Mouse (Mus musculus) embryonic facial prominence, embryonic 10.5 days (tissue): Measurements from ENCODE around the gene Slc35e1. TPM values are rescaled to one million over a fixed set of nuclear protein-coding genes. Genes with fewer than 3 reads are reported as not detected.
A peak's percentile ranks its signal among the peaks of the same experiment; 100 is the strongest.

ENCODE experiments used
- DNase-seq: peaks from one replicate; pipeline ENCODE4 v3.0.0-alpha.2; 2017; ENCODE audit warnings: low spot score
- H3K27ac ChIP-seq: fragments of 300-500 bp; sonication (generic); replicated peaks from 2 replicates; pipeline ENCODE4 v1.5.1; 2016; ENCODE audit warnings: mild to moderate bottlenecking
- H3K27me3 ChIP-seq: fragments of 300-500 bp; sonication (generic); replicated peaks from 2 replicates; pipeline ENCODE4 v1.6.1; 2016; ENCODE audit warnings: low read depth, mild to moderate bottlenecking; ENCODE audit not compliant: poor library complexity, severe bottlenecking
- H3K36me3 ChIP-seq: fragments of 300-500 bp; sonication (generic); replicated peaks from 2 replicates; pipeline ENCODE4 v1.6.1; 2016; ENCODE audit warnings: mild to moderate bottlenecking, moderate library complexity
- H3K4me1 ChIP-seq: fragments of 300-500 bp; sonication (generic); 2 replicates; pipeline ENCODE4 v1.6.1; 2016
- H3K4me3 ChIP-seq: fragments of 300-500 bp; sonication (generic); 2 replicates; pipeline ENCODE4 v1.5.1; 2016; ENCODE audit warnings: mild to moderate bottlenecking, moderate library complexity
- H3K9me3 ChIP-seq: fragments of 300-500 bp; sonication (generic); 2 replicates; pipeline ENCODE4 v1.6.1; 2016; ENCODE audit warnings: mild to moderate bottlenecking
- WGBS: fragments of 180-500 bp; shearing (Covaris S2); methylation state at CpG from one replicate; pipeline ENCODE4 v1.1.7; 2016; 5-methylcytosine and 5-hydroxymethylcytosine counted together
- polyA plus RNA-seq: library from polyadenylated mRNA; unstranded; fragments of >200 nt; fragmentation: Nextera tagmentation; extraction: Ambion mirVana; gene quantifications from 2 replicates; pipeline ENCODE4 v1.2.1, GENCODE M21; 2016

Slc35e1 gene
- 20.2 and 22.8 TPM in 2 replicates for polyA plus RNA-seq

GRCm38 (mm10) chr8:72491680-72492621 is at the start of gene Slc35e1:
Slc35e1 (minus strand) TSS chr8:72492614.
- peak; percentile 59 for DNase-seq
- H3K9me3 ChIP-seq, result no peaks in the 10 kb centered on the region
- H3K4me3 ChIP-seq, result peak within 1 kb of the TSS; percentile 95
- H3K27me3 ChIP-seq, result no peaks in the 10 kb centered on the region
- peaks cover 34% of the 10 kb centered on the region for H3K4me1 ChIP-seq
- peaks cover 63% of the 10 kb centered on the region for H3K36me3 ChIP-seq
- H3K27ac ChIP-seq, result peak within 1 kb of the TSS; percentile 85
- 1% methylated on average over 98 of the region's 98 CpGs for WGBS

- DNase-seq, result no peak
- Histone ChIP-seq H3K27me3 (no peaks in the 10 kb centered on the region), H3K36me3 (peaks cover 49% of the 10 kb centered on the region), H3K27ac (no peak overlapping the region), H3K4me3 (no peak overlapping the region), H3K9me3 (no peaks in the 10 kb centered on the region), H3K4me1 (no peaks in the 10 kb centered on the region)
These were observed 46.8 kb upstream of the Slc35e1 start for GRCm38 (mm10) chr8:72539234-72539633.

DNA sequence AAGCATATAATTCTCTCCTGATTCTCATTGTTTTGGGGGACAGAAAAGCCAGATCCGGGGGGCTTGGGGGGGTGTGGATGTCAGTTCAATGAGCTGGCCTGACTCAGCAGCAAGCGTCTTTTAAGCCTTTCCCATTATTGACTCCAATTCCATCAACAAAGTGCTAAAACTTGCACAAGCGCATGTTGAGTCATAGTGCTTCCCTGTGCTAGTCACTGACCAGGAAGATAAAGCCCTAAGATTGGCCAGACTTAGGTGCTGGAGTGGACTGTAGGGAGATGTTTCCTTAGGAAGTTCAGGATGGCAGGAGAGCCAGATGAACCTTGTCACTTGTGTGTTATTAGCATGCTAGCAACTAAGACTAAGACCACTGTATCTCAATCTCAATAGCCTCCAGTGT is 42.5 kb upstream of the Slc35e1 start:
- no peak for DNase-seq
- H3K27me3 ChIP-seq, result no peaks in the 10 kb centered on the region
- no peaks in the 10 kb centered on the region for H3K9me3 ChIP-seq
- WGBS, result 95% methylated on average over 3 of the region's 3 CpGs
- no peaks in the 10 kb centered on the region for H3K4me1 ChIP-seq
- no peak overlapping the region for H3K27ac ChIP-seq
- H3K4me3 ChIP-seq, result no peak overlapping the region
- peaks cover 39% of the 10 kb centered on the region for H3K36me3 ChIP-seq

GRCm38 (mm10) chr8:72532103-72532502 is 39.7 kb upstream of the Slc35e1 start:
- H3K27ac ChIP-seq, result no peak overlapping the region
- no peak overlapping the region for H3K4me3 ChIP-seq
- H3K27me3 ChIP-seq, result no peaks in the 10 kb centered on the region
- no peaks in the 10 kb centered on the region for H3K4me1 ChIP-seq
- H3K9me3 ChIP-seq, result no peaks in the 10 kb centered on the region
- WGBS, result 92% methylated on average over 1 of the region's 1 CpGs
- peaks cover 44% of the 10 kb centered on the region for H3K36me3 ChIP-seq
- DNase-seq, result no peak

DNA sequence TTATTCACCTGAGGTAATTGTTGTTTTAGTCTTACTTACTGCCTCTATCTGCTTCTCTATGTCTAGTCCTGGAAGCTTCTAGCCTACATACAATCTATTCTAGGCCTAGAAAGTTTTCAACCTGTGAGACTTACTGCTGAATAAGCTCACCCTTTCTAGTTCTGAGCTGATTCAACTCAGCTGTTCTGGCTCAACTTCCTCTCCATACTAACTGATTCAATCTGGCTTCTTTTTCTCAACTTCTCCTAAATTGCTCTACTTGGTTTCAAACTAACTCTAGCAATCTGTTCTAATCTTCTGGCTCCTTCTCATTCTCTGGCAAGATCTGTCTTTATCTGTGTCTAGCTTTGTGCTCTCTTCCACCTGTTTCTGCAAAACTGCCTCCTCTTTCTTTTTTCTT is 29.5 kb upstream of the Slc35e1 start:
- Histone ChIP-seq H3K36me3 (peaks cover 22% of the 10 kb centered on the region), H3K27ac (no peak overlapping the region), H3K4me3 (no peak overlapping the region), H3K4me1 (peaks cover 7% of the 10 kb centered on the region), H3K27me3 (no peaks in the 10 kb centered on the region), H3K9me3 (no peaks in the 10 kb centered on the region)
- DNase-seq, result no peak

DNA sequence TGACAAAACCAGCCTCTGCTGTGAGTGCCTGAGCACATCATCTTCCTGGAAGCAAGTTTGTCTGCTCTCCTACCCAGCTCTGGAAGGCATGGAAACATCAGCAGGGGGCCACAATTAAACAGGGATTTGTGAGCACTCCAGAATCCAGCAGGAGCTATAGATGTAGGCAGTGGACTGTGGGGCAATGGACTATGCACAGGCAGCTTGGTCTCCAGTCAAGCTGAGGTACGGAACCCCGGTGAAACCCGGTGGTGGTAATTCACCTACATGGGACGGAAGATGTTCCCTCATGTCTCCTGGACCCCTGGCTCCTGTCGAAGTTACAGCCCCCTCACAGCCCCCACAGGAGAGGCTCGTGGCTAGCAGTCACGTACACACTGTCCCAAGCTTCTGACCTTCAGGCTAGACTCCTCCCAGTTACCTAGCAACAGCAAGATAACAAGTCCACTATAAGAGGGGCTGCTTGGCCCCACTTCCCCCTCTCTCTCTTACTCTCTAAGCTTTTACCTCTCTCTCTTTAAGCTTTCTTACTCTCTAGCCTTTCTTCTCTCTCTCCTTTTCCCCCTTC is 25.1 kb upstream of the Slc35e1 start:
- WGBS, result 82% methylated on average over 7 of the region's 7 CpGs
- Histone ChIP-seq H3K4me1 (peaks cover 7% of the 10 kb centered on the region), H3K36me3 (peaks cover 20% of the 10 kb centered on the region), H3K4me3 (no peak overlapping the region), H3K27ac (no peak overlapping the region), H3K27me3 (no peaks in the 10 kb centered on the region), H3K9me3 (no peaks in the 10 kb centered on the region)
- DNase-seq, result no peak

- no peaks in the 10 kb centered on the region for H3K27me3 ChIP-seq
- no peak overlapping the region for H3K4me3 ChIP-seq
- no peak overlapping the region for H3K27ac ChIP-seq
- no peak for DNase-seq
- H3K36me3 ChIP-seq, result peaks cover 11% of the 10 kb centered on the region
- no peaks in the 10 kb centered on the region for H3K9me3 ChIP-seq
- H3K4me1 ChIP-seq, result peaks cover 2% of the 10 kb centered on the region
- WGBS, result 89% methylated on average over 1 of the region's 1 CpGs
These were observed 20.7 kb upstream of the Slc35e1 start for GRCm38 (mm10) chr8:72513158-72513557.

GRCm38 (mm10) chr8:72512648-72513047 is 20.2 kb upstream of the Slc35e1 start:
- Histone ChIP-seq H3K27ac (no peak overlapping the region), H3K4me3 (no peak overlapping the region), H3K4me1 (no peaks in the 10 kb centered on the region), H3K36me3 (peaks cover 9% of the 10 kb centered on the region), H3K27me3 (no peaks in the 10 kb centered on the region), H3K9me3 (no peaks in the 10 kb centered on the region)
- 90% methylated on average over 1 of the region's 1 CpGs for WGBS
- no peak for DNase-seq

GRCm38 (mm10) chr8:72507505-72507904 is 15.1 kb upstream of the Slc35e1 start:
- H3K4me1 ChIP-seq, result no peaks in the 10 kb centered on the region; the same call in 1 of the 2 replicates
- no peaks in the 10 kb centered on the region for H3K27me3 ChIP-seq
- DNase-seq, result no peak
- peaks cover 22% of the 10 kb centered on the region for H3K36me3 ChIP-seq
- H3K27ac ChIP-seq, result no peak overlapping the region
- H3K9me3 ChIP-seq, result no peaks in the 10 kb centered on the region
- no peak overlapping the region for H3K4me3 ChIP-seq
- 87% methylated on average over 1 of the region's 1 CpGs for WGBS

- Histone ChIP-seq H3K27me3 (no peaks in the 10 kb centered on the region), H3K27ac (no peak overlapping the region), H3K4me1 (no peaks in the 10 kb centered on the region; the same call in 1 of the 2 replicates), H3K4me3 (no peak overlapping the region), H3K9me3 (no peaks in the 10 kb centered on the region), H3K36me3 (peaks cover 37% of the 10 kb centered on the region)
- DNase-seq, result no peak
These were observed 12.4 kb upstream of the Slc35e1 start for GRCm38 (mm10) chr8:72504637-72505314.

GRCm38 (mm10) chr8:72504137-72504536 is 11.7 kb upstream of the Slc35e1 start:
- Histone ChIP-seq H3K27me3 (no peaks in the 10 kb centered on the region), H3K4me3 (no peak overlapping the region), H3K36me3 (peaks cover 43% of the 10 kb centered on the region), H3K9me3 (no peaks in the 10 kb centered on the region), H3K27ac (no peak overlapping the region), H3K4me1 (no peaks in the 10 kb centered on the region; the same call in 1 of the 2 replicates)
- no peak for DNase-seq

DNA sequence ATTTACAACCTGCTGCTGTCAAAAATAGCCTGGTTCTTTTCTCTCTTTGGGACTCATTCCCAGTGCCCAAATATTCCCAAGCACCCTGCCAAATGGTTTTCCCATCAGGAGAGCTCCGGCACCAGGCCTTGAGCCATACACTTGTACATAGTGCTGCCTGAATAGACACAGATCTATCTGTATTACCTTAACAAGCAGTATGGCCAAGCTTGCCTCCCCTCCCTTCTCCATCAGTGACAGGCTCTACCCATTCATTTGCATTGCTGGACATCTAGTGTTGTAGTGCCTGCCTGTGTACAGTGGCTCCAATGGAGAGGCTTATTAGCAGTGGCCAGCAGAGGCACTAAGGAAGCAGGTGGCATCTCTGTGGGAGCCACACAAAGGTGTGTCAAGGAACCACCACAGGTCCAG is 8.1 kb upstream of the Slc35e1 start:
- Histone ChIP-seq H3K27ac (no peak overlapping the region), H3K9me3 (no peaks in the 10 kb centered on the region), H3K27me3 (no peaks in the 10 kb centered on the region), H3K36me3 (peaks cover 79% of the 10 kb centered on the region), H3K4me1 (peaks cover under 1% of the 10 kb centered on the region; the same call in 1 of the 2 replicates), H3K4me3 (no peak overlapping the region)
- WGBS, result 94% methylated on average over 1 of the region's 1 CpGs
- DNase-seq, result no peak
